Mouse (Mus musculus): ENCODE results near the gene Stx1b. TPM values are rescaled to one million over a fixed set of nuclear protein-coding genes. Genes with fewer than 3 reads are reported as not detected.

The Stx1b gene
- polyA plus RNA-seq, 1 experiment from 2014 or later: 3.6 TPM

GRCm38 (mm10) chr7:127815116-127815665 is 9.2 kb downstream of the Stx1b start:
- H3K4me2 ChIP-seq: no peak overlapping the region
- no peak for ATAC-seq (ENCODE audit: insufficient number of reproducible peaks, low FRiP score, low TSS enrichment, low read depth)
- H3K36me3 ChIP-seq: peaks cover 40% of the 10 kb centered on the region
- H3K27me3 ChIP-seq: no peaks in the 10 kb centered on the region
- H3K27ac ChIP-seq: no peak overlapping the region
- H3K4me3 ChIP-seq: no peak overlapping the region
- peaks cover 8% of the 10 kb centered on the region for H3K4me1 ChIP-seq
- no peak overlapping the region for H3K9ac ChIP-seq
- 88% methylated on average over 15 of the region's 15 CpGs for WGBS
- no peaks in the 10 kb centered on the region for H3K9me3 ChIP-seq

- H3K36me3 ChIP-seq: peaks cover 44% of the 10 kb centered on the region
- 72% methylated on average over 19 of the region's 19 CpGs for WGBS
- no peak for ATAC-seq (ENCODE audit: insufficient number of reproducible peaks, low FRiP score, low TSS enrichment, low read depth)
- H3K27ac ChIP-seq: peak overlapping the region; percentile 57
- H3K9ac ChIP-seq: no peak overlapping the region
- H3K27me3 ChIP-seq: no peaks in the 10 kb centered on the region
- peaks cover 8% of the 10 kb centered on the region for H3K4me1 ChIP-seq
- no peak overlapping the region for H3K4me2 ChIP-seq
- H3K9me3 ChIP-seq: no peaks in the 10 kb centered on the region
- no peak overlapping the region for H3K4me3 ChIP-seq
These were observed 10.0 kb downstream of the Stx1b start for GRCm38 (mm10) chr7:127814241-127814921.

GRCm38 (mm10) chr7:127813821-127814220 is 10.5 kb downstream of the Stx1b start:
- Histone ChIP-seq H3K27ac (peak overlapping the region; percentile 57; the same call in 1 of the 2 replicates), H3K9ac (no peak overlapping the region), H3K36me3 (peaks cover 48% of the 10 kb centered on the region), H3K4me3 (no peak overlapping the region), H3K4me2 (no peak overlapping the region), H3K27me3 (no peaks in the 10 kb centered on the region), H3K9me3 (no peaks in the 10 kb centered on the region), H3K4me1 (peaks cover 8% of the 10 kb centered on the region)
- no peak for ATAC-seq (ENCODE audit: insufficient number of reproducible peaks, low FRiP score, low TSS enrichment, low read depth)
- whole genome bisulfite sequencing: 79% methylated on average over 4 of the region's 4 CpGs

- H3K27ac ChIP-seq: no peak overlapping the region
- no peak overlapping the region for H3K4me3 ChIP-seq
- no peak overlapping the region for H3K9ac ChIP-seq
- H3K9me3 ChIP-seq: no peaks in the 10 kb centered on the region
- no peak overlapping the region for H3K4me2 ChIP-seq
- H3K36me3 ChIP-seq: peaks cover 53% of the 10 kb centered on the region
- H3K27me3 ChIP-seq: no peaks in the 10 kb centered on the region
- H3K4me1 ChIP-seq: peaks cover 8% of the 10 kb centered on the region
- ATAC-seq (ENCODE audit: insufficient number of reproducible peaks, low FRiP score, low TSS enrichment, low read depth): no peak
- 78% methylated on average over 3 of the region's 3 CpGs for WGBS
These were observed 12.1 kb downstream of the Stx1b start for GRCm38 (mm10) chr7:127812292-127812691.

- no peak overlapping the region for H3K4me2 ChIP-seq
- H3K9me3 ChIP-seq: no peaks in the 10 kb centered on the region
- no peaks in the 10 kb centered on the region for H3K27me3 ChIP-seq
- H3K27ac ChIP-seq: no peak overlapping the region
- no peak overlapping the region for H3K4me3 ChIP-seq
- WGBS: 82% methylated on average over 4 of the region's 4 CpGs
- peaks cover 8% of the 10 kb centered on the region for H3K4me1 ChIP-seq
- H3K36me3 ChIP-seq: peaks cover 56% of the 10 kb centered on the region
- no peak overlapping the region for H3K9ac ChIP-seq
- ATAC-seq (ENCODE audit: insufficient number of reproducible peaks, low FRiP score, low TSS enrichment, low read depth): no peak
These were observed 13.1 kb downstream of the Stx1b start for GRCm38 (mm10) chr7:127811240-127811639.

- Histone ChIP-seq H3K27me3 (no peaks in the 10 kb centered on the region), H3K4me2 (no peak overlapping the region), H3K27ac (no peak overlapping the region), H3K4me1 (peaks cover 3% of the 10 kb centered on the region), H3K9ac (no peak overlapping the region), H3K4me3 (no peak overlapping the region), H3K36me3 (peaks cover 57% of the 10 kb centered on the region), H3K9me3 (no peaks in the 10 kb centered on the region)
- WGBS: 80% methylated on average over 10 of the region's 10 CpGs
- no peak for ATAC-seq (ENCODE audit: insufficient number of reproducible peaks, low FRiP score, low TSS enrichment, low read depth)
These were observed 13.7 kb downstream of the Stx1b start for GRCm38 (mm10) chr7:127810650-127811049.

GRCm38 (mm10) chr7:127809846-127810245 is 14.5 kb downstream of the Stx1b start:
- no peak overlapping the region for H3K9ac ChIP-seq
- H3K36me3 ChIP-seq: peaks cover 59% of the 10 kb centered on the region
- 92% methylated on average over 1 of the region's 1 CpGs for WGBS
- no peaks in the 10 kb centered on the region for H3K9me3 ChIP-seq
- H3K4me1 ChIP-seq: peaks cover 3% of the 10 kb centered on the region
- no peak overlapping the region for H3K27ac ChIP-seq
- no peak overlapping the region for H3K4me2 ChIP-seq
- ATAC-seq (ENCODE audit: insufficient number of reproducible peaks, low FRiP score, low TSS enrichment, low read depth): no peak
- H3K4me3 ChIP-seq: no peak overlapping the region
- no peaks in the 10 kb centered on the region for H3K27me3 ChIP-seq

GRCm38 (mm10) chr7:127808821-127809220 is 15.5 kb downstream of the Stx1b start:
- 77% methylated on average over 5 of the region's 5 CpGs for WGBS

GRCm38 (mm10) chr7:127802313-127802712 is 22.0 kb downstream of the Stx1b start:
- H3K36me3 ChIP-seq: peaks cover 64% of the 10 kb centered on the region
- H3K4me3 ChIP-seq: no peak overlapping the region
- H3K9me3 ChIP-seq: no peaks in the 10 kb centered on the region
- H3K27ac ChIP-seq: no peak overlapping the region
- H3K4me2 ChIP-seq: no peak overlapping the region
- peaks cover 19% of the 10 kb centered on the region for H3K4me1 ChIP-seq
- 91% methylated on average over 17 of the region's 17 CpGs for WGBS
- H3K9ac ChIP-seq: no peak overlapping the region
- no peaks in the 10 kb centered on the region for H3K27me3 ChIP-seq
- no peak for ATAC-seq (ENCODE audit: insufficient number of reproducible peaks, low FRiP score, low TSS enrichment, low read depth)

More at GRCm38 (mm10) chr7:127808821-127809220, 15.5 kb downstream of the Stx1b start:
- no peak overlapping the region for H3K9ac ChIP-seq
- peaks cover 56% of the 10 kb centered on the region for H3K36me3 ChIP-seq
- H3K27ac ChIP-seq: no peak overlapping the region
- H3K9me3 ChIP-seq: no peaks in the 10 kb centered on the region
- H3K4me1 ChIP-seq: no peaks in the 10 kb centered on the region
- no peak overlapping the region for H3K4me2 ChIP-seq
- no peak overlapping the region for H3K4me3 ChIP-seq
- H3K27me3 ChIP-seq: no peaks in the 10 kb centered on the region
- no peak for ATAC-seq (ENCODE audit: insufficient number of reproducible peaks, low FRiP score, low TSS enrichment, low read depth)

- Histone ChIP-seq H3K27me3 (no peaks in the 10 kb centered on the region), H3K4me2 (peak overlapping the region; percentile 44), H3K27ac (peak overlapping the region; percentile 67; the same call in 1 of the 2 replicates), H3K4me3 (peak overlapping the region; percentile 33), H3K36me3 (peaks cover 73% of the 10 kb centered on the region), H3K9ac (no peak overlapping the region), H3K4me1 (peaks cover 19% of the 10 kb centered on the region), H3K9me3 (no peaks in the 10 kb centered on the region)
- WGBS: 90% methylated on average over 8 of the region's 8 CpGs
- ATAC-seq (ENCODE audit: insufficient number of reproducible peaks, low FRiP score, low TSS enrichment, low read depth): no peak
These were observed 23.2 kb downstream of the Stx1b start for GRCm38 (mm10) chr7:127801010-127801621.

- peak; percentile 66 for ATAC-seq (ENCODE audit: insufficient number of reproducible peaks, low FRiP score, low TSS enrichment, low read depth)
- Histone ChIP-seq H3K9me3 (no peaks in the 10 kb centered on the region), H3K27me3 (no peaks in the 10 kb centered on the region), H3K27ac (peak within 1 kb of the TSS; percentile 67), H3K4me2 (peak within 1 kb of the TSS; percentile 44), H3K9ac (no peak within 1 kb of the TSS), H3K4me3 (peak within 1 kb of the TSS; percentile 33), H3K4me1 (peaks cover 19% of the 10 kb centered on the region), H3K36me3 (peaks cover 77% of the 10 kb centered on the region)
- 32% methylated on average over 6 of the region's 6 CpGs for WGBS
These were observed 23.8 kb downstream of the Stx1b start, which contains the start of gene Hsd3b7 for GRCm38 (mm10) chr7:127800435-127801009. Hsd3b7 (plus strand) TSS chr7:127800604.

- H3K9ac ChIP-seq: no peak overlapping the region
- no peaks in the 10 kb centered on the region for H3K27me3 ChIP-seq
- H3K36me3 ChIP-seq: peaks cover 82% of the 10 kb centered on the region
- no peak overlapping the region for H3K4me3 ChIP-seq
- WGBS: 88% methylated on average over 1 of the region's 1 CpGs
- H3K4me2 ChIP-seq: no peak overlapping the region
- peak overlapping the region; percentile 67 for H3K27ac ChIP-seq
- H3K4me1 ChIP-seq: peaks cover 19% of the 10 kb centered on the region
- ATAC-seq (ENCODE audit: insufficient number of reproducible peaks, low FRiP score, low TSS enrichment, low read depth): no peak
- H3K9me3 ChIP-seq: no peaks in the 10 kb centered on the region
These were observed 24.6 kb downstream of the Stx1b start for GRCm38 (mm10) chr7:127799738-127800137.

All from limb, embryonic 15.5 days (tissue).